Mouse (Mus musculus) kidney, embryonic 16.5 days (tissue): Measurements from ENCODE around the gene Ncbp2. TPM values are rescaled to one million over a fixed set of nuclear protein-coding genes. Genes with fewer than 3 reads are reported as not detected.

Source experiments
- ATAC-seq: fragments of 200-750 bp; cut with Nextera tagmentation; 2 replicates; pipeline ENCODE4 v1.8.0; 2017; ENCODE audit warnings: moderate TSS enrichment; ENCODE audit not compliant: low FRiP score, low TSS enrichment
- H3K27ac ChIP-seq: fragments of 300-500 bp; sonication (generic); 2 replicates; pipeline ENCODE4 v1.5.1; 2014; ENCODE audit warnings: low read length
- H3K27me3 ChIP-seq: fragments of 300-500 bp; sonication (generic); 2 replicates; pipeline ENCODE4 v1.6.1; 2014; ENCODE audit warnings: low read length, control low read depth, mixed read lengths; ENCODE audit not compliant: insufficient read depth
- H3K36me3 ChIP-seq: fragments of 300-500 bp; sonication (generic); 2 replicates; pipeline ENCODE4 v1.6.1; 2014; ENCODE audit warnings: low read length, control low read depth, mixed read lengths; ENCODE audit not compliant: insufficient read depth
- H3K4me1 ChIP-seq: fragments of 300-500 bp; sonication (generic); 2 replicates; pipeline ENCODE4 v1.6.1; 2014; ENCODE audit warnings: low read length, control low read depth, mixed read lengths; ENCODE audit not compliant: insufficient read depth
- H3K4me2 ChIP-seq: fragments of 300-500 bp; sonication (generic); replicated peaks from 2 replicates; pipeline ENCODE4 v1.6.1; 2014; ENCODE audit warnings: low read depth, low read length
- H3K4me3 ChIP-seq: fragments of 300-500 bp; sonication (generic); 2 replicates; pipeline ENCODE4 v1.5.1; 2014; ENCODE audit warnings: mild to moderate bottlenecking, low read length
- H3K9ac ChIP-seq: fragments of 300-500 bp; sonication (generic); replicated peaks from 2 replicates; pipeline ENCODE4 v1.6.1; 2014; ENCODE audit warnings: low read length
- H3K9me3 ChIP-seq: fragments of 300-500 bp; sonication (generic); 2 replicates; pipeline ENCODE4 v1.6.1; 2016; ENCODE audit warnings: low read length, control low read depth
- whole genome bisulfite sequencing: fragments of 180-500 bp; shearing (Covaris S2); extraction: QIAGEN DNeasy Blood & Tissue Kit; methylation state at CpG from one replicate; pipeline ENCODE4 v1.1.7; 2014; 5-methylcytosine and 5-hydroxymethylcytosine counted together
- microRNA-seq: library from miRNA; unstranded; fragments of <30 nt; microRNA quantifications from one replicate; pipeline ENCODE4, GENCODE M21; 2016
- polyA plus RNA-seq: library from polyadenylated mRNA; unstranded; fragments of >200 nt; fragmentation: Nextera tagmentation; extraction: Ambion mirVana; gene quantifications from 2 replicates; pipeline ENCODE4 v1.2.1, GENCODE M21; 2015

Gene Ncbp2
- polyA plus RNA-seq, 1 experiment from 2014 or later: 115 TPM

- H3K4me1 ChIP-seq: peaks cover under 1% of the 10 kb centered on the region
- no peak overlapping the region for H3K4me2 ChIP-seq
- H3K27ac ChIP-seq: no peak overlapping the region
- H3K9me3 ChIP-seq: no peaks in the 10 kb centered on the region
- no peaks in the 10 kb centered on the region for H3K27me3 ChIP-seq
- ATAC-seq: no peak
- H3K9ac ChIP-seq: no peak overlapping the region
- H3K36me3 ChIP-seq: peaks cover 8% of the 10 kb centered on the region; the same call in 1 of the 2 replicates
- no peak overlapping the region for H3K4me3 ChIP-seq
- WGBS: 70% methylated on average over 5 of the region's 5 CpGs
Measured at GRCm38 (mm10) chr16:31996371-31996770, 48.1 kb downstream of the Ncbp2 start.

GRCm38 (mm10) chr16:32002509-32003477 is 54.5 kb downstream of the Ncbp2 start, which contains the start of gene Senp5:
Gene Senp5, minus strand, starts transcription at chr16:32003287.
- H3K4me3 ChIP-seq: peak within 1 kb of the TSS; percentile 100
- peaks cover 10% of the 10 kb centered on the region for H3K4me1 ChIP-seq
- no peaks in the 10 kb centered on the region for H3K9me3 ChIP-seq
- H3K4me2 ChIP-seq: peak within 1 kb of the TSS; percentile 92
- no peaks in the 10 kb centered on the region for H3K27me3 ChIP-seq
- peak; percentile 97 for ATAC-seq
- H3K36me3 ChIP-seq: no peaks in the 10 kb centered on the region
- peak within 1 kb of the TSS; percentile 84 for H3K27ac ChIP-seq
- WGBS: under 1% methylated on average over 64 of the region's 66 CpGs
- peak within 1 kb of the TSS; percentile 92 for H3K9ac ChIP-seq

- Histone ChIP-seq H3K4me2 (no peak overlapping the region), H3K9me3 (no peaks in the 10 kb centered on the region), H3K36me3 (no peaks in the 10 kb centered on the region), H3K9ac (no peak overlapping the region), H3K27ac (no peak overlapping the region), H3K27me3 (no peaks in the 10 kb centered on the region), H3K4me1 (peaks cover 13% of the 10 kb centered on the region), H3K4me3 (no peak overlapping the region)
- no peak for ATAC-seq
- 92% methylated on average over 3 of the region's 3 CpGs for WGBS
Measured at GRCm38 (mm10) chr16:32004731-32005130, 56.4 kb downstream of the Ncbp2 start.

DNA sequence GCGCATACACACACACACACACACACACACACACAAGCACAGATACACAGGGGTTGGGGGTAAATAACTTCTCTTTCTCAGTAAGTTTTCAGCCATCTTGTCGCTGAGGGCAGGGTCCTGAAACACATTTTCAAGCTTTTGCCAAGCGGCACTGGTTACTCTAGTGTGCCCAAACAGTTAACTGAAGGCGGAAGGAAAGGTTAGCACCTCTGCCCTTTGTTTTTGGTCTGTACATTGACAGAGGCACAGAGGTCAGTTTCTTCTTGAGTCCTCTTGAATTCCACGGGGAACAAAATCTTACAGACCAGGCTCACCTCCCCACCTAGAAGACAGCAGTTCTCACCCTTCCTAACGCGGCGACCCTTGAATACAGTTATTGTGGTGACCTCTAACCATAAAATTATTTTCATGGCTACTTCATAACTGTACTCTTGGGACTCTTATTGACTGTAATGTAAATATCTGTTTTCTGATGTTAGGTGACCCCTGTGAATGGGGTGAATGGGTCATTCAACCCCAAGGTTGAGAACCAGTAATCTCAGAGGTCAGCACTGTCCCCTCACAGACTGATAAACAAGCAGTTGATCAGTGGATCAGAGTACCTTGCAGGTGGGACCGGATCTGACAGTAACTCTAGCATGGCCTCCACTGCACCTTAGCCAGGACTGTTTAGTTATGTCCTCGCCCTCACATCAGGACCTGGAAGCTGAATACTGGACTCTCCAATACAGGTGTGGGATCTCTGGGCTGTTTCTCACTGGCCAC is 60.4 kb downstream of the Ncbp2 start:
- H3K4me3 ChIP-seq: no peak overlapping the region
- H3K36me3 ChIP-seq: no peaks in the 10 kb centered on the region
- 65% methylated on average over 10 of the region's 10 CpGs for WGBS
- no peaks in the 10 kb centered on the region for H3K27me3 ChIP-seq
- peak overlapping the region; percentile 30; the same call in 1 of the 2 replicates for H3K27ac ChIP-seq
- H3K4me1 ChIP-seq: 0 out of 2 replicates have a peak, but pooled peaks cover 4% of the 10 kb centered on the region
- 0 out of 2 replicates have a peak, but pooled peaks have one; percentile 14 for ATAC-seq
- no peak overlapping the region for H3K9ac ChIP-seq
- H3K4me2 ChIP-seq: no peak overlapping the region
- no peaks in the 10 kb centered on the region for H3K9me3 ChIP-seq

GRCm38 (mm10) chr16:32009913-32010312 is 61.6 kb downstream of the Ncbp2 start:
- no peak overlapping the region for H3K9ac ChIP-seq
- H3K4me1 ChIP-seq: 0 out of 2 replicates have a peak, but pooled peaks cover 4% of the 10 kb centered on the region
- no peak overlapping the region for H3K27ac ChIP-seq
- peak; percentile 70 for ATAC-seq
- H3K36me3 ChIP-seq: no peaks in the 10 kb centered on the region; the same call in 1 of the 2 replicates
- H3K4me2 ChIP-seq: peak overlapping the region; percentile 19; the same call in 1 of the 2 replicates
- no peak overlapping the region for H3K4me3 ChIP-seq
- 18% methylated on average over 5 of the region's 5 CpGs for WGBS
- no peaks in the 10 kb centered on the region for H3K27me3 ChIP-seq
- H3K9me3 ChIP-seq: no peaks in the 10 kb centered on the region

DNA sequence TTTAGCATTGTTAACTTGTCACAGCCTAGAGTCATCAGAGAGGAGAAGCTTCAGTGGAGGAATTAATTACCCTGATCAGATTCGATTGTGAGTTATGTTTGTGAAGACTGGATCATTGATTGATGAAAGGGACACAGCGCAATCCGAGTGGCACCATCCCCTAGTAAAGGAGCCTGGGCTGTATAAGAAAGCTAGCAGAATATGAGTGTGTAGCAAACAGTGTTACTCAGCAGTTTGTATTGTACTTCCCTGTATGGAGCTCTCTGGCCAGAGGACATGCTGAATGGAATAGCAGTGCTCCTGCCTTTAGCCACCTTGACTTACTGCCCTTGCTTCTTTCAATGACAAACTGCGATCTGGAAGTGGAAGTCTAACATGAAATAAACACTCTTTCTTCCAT is 62.0 kb downstream of the Ncbp2 start:
- ATAC-seq: no peak
- Histone ChIP-seq H3K4me2 (peak overlapping the region; percentile 19; the same call in 1 of the 2 replicates), H3K9me3 (no peaks in the 10 kb centered on the region), H3K4me1 (0 out of 2 replicates have a peak, but pooled peaks cover 4% of the 10 kb centered on the region), H3K9ac (no peak overlapping the region), H3K27me3 (no peaks in the 10 kb centered on the region), H3K27ac (no peak overlapping the region), H3K36me3 (no peaks in the 10 kb centered on the region; the same call in 1 of the 2 replicates), H3K4me3 (no peak overlapping the region)
- WGBS: 52% methylated on average over 4 of the region's 4 CpGs

Small RNA genes within 50 kb of the gene (microRNA-seq; reads per million reads assigned to microRNA genes)
- gene Gm26269: not detected

Other genes starting within 250 kb of the Ncbp2 start
- gene Meltf, start 69.7 kb upstream of the Ncbp2 start, polyA plus RNA-seq: 0.66 and 0.90 TPM in 2 replicates
- 1.0 and 1.4 TPM in 2 replicates for gene Pigz, start 14.7 kb upstream of the Ncbp2 start, polyA plus RNA-seq
- gene 0610012G03Rik, start within 50 bp of the Ncbp2 start, polyA plus RNA-seq: 96.2 and 103 TPM in 2 replicates
- 14.0 and 15.5 TPM in 2 replicates for gene Senp5, start 54.8 kb downstream of the Ncbp2 start, polyA plus RNA-seq
- 38.2 and 40.3 TPM in 2 replicates for gene Pak2, start 130.8 kb downstream of the Ncbp2 start, polyA plus RNA-seq
- gene Pigx, start 151.2 kb downstream of the Ncbp2 start, polyA plus RNA-seq: 130 and 136 TPM in 2 replicates
- gene Cep19, start 151.3 kb downstream of the Ncbp2 start, polyA plus RNA-seq: 42.6 and 44.5 TPM in 2 replicates
- 18.1 and 22.2 TPM in 2 replicates for gene Nrros, start 217.1 kb downstream of the Ncbp2 start, polyA plus RNA-seq
- gene Bex6, start 231.3 kb downstream of the Ncbp2 start, polyA plus RNA-seq: not detected in 2 replicates